Mouse (Mus musculus): ENCODE results near the gene En2.

DNA sequence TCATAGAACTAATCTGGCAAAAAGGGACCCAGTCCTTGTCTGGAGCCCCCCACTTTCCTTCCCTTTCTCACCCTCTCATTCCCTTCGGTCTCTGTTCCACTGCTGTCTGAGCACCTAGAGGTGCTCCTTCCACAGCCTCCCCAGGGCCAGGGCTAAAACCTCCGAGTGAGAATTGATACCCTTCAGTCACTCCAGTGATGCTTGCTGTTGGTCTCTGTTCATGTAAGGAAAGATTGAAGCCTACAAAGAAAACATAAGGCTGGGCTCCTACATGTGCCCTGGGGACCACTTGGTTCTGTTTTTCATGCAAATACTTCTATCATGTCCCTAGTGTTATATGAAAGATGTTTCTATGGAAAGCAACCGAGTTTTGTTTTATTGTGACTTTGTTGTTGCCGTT is 10.5 kb downstream of the En2 start:
- TF ChIP-seq CTCF (IDR thresholded peaks at IDR 0.05; ENCODE audit: low read depth) (no peak), EP300 (optimal IDR thresholded peaks at IDR 0.05) (no peak)
